Mouse (Mus musculus) embryonic stem cell, embryonic (primary cell): Measurements from ENCODE around the gene Ankrd63.

Experiments used
- CTCF ChIA-PET, 4 experiments: fragments of 300-600 bp in 2 of 4; fragments of 350-600 bp in 2 of 4; sonication (Branson Sonifier 250); formaldehyde crosslinking; loops; one replicate each; lab custom pipeline; 2022; ENCODE audit warnings: inconsistent platforms in 2 of 4; lab: Charles Lee
- POLR2A ChIA-PET, 4 experiments: fragments of 300-600 bp in 2 of 4; fragments of 350-600 bp in 2 of 4; sonication (Branson Sonifier 250); formaldehyde crosslinking; loops; one replicate each; lab custom pipeline; 2022; ENCODE audit warnings: antibody characterized with exemption in 4 of 4, inconsistent platforms in 1 of 4; lab: Charles Lee

Ankrd63 gene

GRCm38 (mm10) chr2:118730622-118730915 lies 26.8 kb upstream of the Ankrd63 start:
- POLR2A ChIA-PET: interaction anchor here in 1 of 4 experiments (1.0 kb wide), 1 partner anchor 93 kb away, joined by 3 read pairs; no protein-coding TSS in a partner anchor

DNA sequence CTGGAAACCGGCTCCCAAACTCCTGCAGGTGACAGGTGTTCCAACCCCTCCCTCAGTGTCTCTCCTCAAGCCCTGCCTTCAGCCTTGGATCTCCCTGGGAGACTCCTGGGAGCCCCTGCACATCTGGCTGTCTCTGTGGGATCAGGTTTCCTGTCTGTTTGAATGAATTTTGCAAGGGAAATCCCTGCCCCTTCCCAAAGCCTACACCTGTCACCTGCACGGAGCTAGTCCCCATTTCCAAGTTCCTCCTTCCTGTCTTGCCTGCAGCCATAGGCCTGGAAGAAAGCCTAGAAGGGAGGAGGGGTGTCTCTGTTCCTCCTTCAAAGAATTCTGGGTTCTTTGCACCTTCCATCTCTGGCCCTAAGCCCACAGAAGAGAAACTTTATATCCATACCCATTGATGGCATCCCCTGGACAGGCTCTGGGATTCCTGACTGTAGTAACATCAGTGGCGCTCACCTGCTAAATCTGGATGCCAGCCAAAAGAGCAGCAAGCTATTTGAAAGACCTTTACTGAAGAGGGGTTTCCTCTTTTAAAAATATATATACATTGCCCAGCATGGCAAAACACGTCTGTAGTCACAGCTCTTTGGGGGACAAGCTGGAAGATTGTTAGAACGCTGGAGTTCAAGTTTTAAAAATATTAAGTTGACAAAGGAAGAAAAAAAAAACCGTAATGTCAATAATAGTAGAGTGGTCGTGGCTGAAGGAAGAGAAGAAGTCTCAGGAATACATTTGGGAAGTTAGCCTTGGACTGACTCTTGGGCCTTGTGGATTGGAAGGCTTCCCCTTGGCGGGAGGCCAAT lies 26.3 kb upstream of the Ankrd63 start:
- ChIA-PET POLR2A (interaction anchor here in 1 of 4 experiments (1.0 kb wide), 1 partner anchor 92 kb away, joined by 3 read pairs; no protein-coding TSS in a partner anchor), CTCF (interaction anchor here (0.6 to 3.3 kb wide), 21 partner anchors 19 to 459 kb away, joined by 3 to 23 read pairs (median 4); partner anchors contain the start of gene Bahd1 (in 1 of the 4))

More at GRCm38 (mm10) chr2:118730622-118730915, 26.8 kb upstream of the Ankrd63 start:
- CTCF ChIA-PET: interaction anchor here (0.6 to 3.3 kb wide), 21 partner anchors 14 to 459 kb away, joined by 3 to 23 read pairs (median 3); no protein-coding TSS in a partner anchor

DNA sequence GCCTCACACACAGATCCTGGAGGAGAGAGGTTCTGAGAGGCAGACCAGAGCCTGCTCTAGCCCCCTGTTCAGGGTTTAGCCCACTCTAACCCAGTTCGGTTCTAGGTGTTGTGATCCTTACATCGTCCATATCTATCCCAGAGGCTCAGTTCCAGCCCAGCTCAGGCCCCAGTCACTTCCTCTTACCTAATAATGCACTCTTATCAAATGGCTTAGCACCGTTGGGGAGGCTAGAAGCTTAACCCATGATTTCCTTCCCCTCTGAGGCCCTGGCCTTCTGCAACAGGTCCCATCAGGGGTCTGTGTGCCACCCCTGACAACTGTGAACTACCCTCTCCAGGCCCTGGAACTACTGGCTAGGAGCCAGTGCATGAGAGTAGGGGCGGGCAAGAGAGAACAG lies 25.4 kb upstream of the Ankrd63 start:
- CTCF ChIA-PET: interaction anchor here (0.6 to 3.3 kb wide), 8 partner anchors 29 to 242 kb away, joined by 4 to 23 read pairs (median 6); no protein-coding TSS in a partner anchor

GRCm38 (mm10) chr2:118728337-118728736 lies 24.6 kb upstream of the Ankrd63 start, which contains the start of gene Plcb2:
Gene Plcb2 (minus strand): TSS chr2:118728438.
- POLR2A ChIA-PET: interaction anchor here in 3 of 4 experiments (0.5 to 1.6 kb wide), 3 partner anchors 17 to 73 kb away, joined by 3 to 4 read pairs (median 3); partner anchors contain the start of gene Inafm2 (in 1 of the 3)

More for the DNA sequence above, 25.4 kb upstream of the Ankrd63 start:
- POLR2A ChIA-PET: interaction anchor here in 1 of 4 experiments (1.6 kb wide), 1 partner anchor 16 kb away, joined by 3 read pairs; the partner anchor contains the start of gene Inafm2

GRCm38 (mm10) chr2:118727911-118728310 lies 24.1 kb upstream of the Ankrd63 start:
- ChIA-PET POLR2A (interaction anchor here in 3 of 4 experiments (0.5 to 1.6 kb wide), 3 partner anchors 17 to 72 kb away, joined by 3 to 4 read pairs (median 3); partner anchors contain the start of gene Inafm2 (in 1 of the 3)), CTCF (interaction anchor here in 3 of 4 experiments (0.6 to 3.3 kb wide), 6 partner anchors 48 to 599 kb away, joined by 4 to 23 read pairs (median 6); no protein-coding TSS in a partner anchor)

More at GRCm38 (mm10) chr2:118728337-118728736, 24.6 kb upstream of the Ankrd63 start, which contains the start of gene Plcb2:
- CTCF ChIA-PET: interaction anchor here in 3 of 4 experiments (0.6 to 3.3 kb wide), 7 partner anchors 32 to 599 kb away, joined by 4 to 23 read pairs (median 6); no protein-coding TSS in a partner anchor

- POLR2A ChIA-PET: no interaction called here
- CTCF ChIA-PET: interaction anchor here in 1 of 4 experiments (0.5 kb wide), 1 partner anchor 37 kb away, joined by 6 read pairs; no protein-coding TSS in a partner anchor
Observed at GRCm38 (mm10) chr2:118726873-118727272, 23.1 kb upstream of the Ankrd63 start.

- POLR2A ChIA-PET: interaction anchor here in 1 of 4 experiments (0.9 kb wide), 1 partner anchor 12 kb away, joined by 3 read pairs; no protein-coding TSS in a partner anchor
- CTCF ChIA-PET: interaction anchor here in 1 of 4 experiments (1.3 to 1.7 kb wide), 2 partner anchors 27 to 30 kb away, joined by 3 read pairs; no protein-coding TSS in a partner anchor
Observed at GRCm38 (mm10) chr2:118725511-118725910, 21.7 kb upstream of the Ankrd63 start.

GRCm38 (mm10) chr2:118723693-118724486 lies 20.1 kb upstream of the Ankrd63 start:
- CTCF ChIA-PET: interaction anchor here in 2 of 4 experiments (0.6 to 1.4 kb wide), 2 partner anchors 86 to 291 kb away, joined by 3 to 4 read pairs; no protein-coding TSS in a partner anchor
- POLR2A ChIA-PET: interaction anchor here in 3 of 4 experiments (0.6 to 1.5 kb wide), 4 partner anchors 12 to 27 kb away, joined by 3 to 5 read pairs (median 3); no protein-coding TSS in a partner anchor

DNA sequence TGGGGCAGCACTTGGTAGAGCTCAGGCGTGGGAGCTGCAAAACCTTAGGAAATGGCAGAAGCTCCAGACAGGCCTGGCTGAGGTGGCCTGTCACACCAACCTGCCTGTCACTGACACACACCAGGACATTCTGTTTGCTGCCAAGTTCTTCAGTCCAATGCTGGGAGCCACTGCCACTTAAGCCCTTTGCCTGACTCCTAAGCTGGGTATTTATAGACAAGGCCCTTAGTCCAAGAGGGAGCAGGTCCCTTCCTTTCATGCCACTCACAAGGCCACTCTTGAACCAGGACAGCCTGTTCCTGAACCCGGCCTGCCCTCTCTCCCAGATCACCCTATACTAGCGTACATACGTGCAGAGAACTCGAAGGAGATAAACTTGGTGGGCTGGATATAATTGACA lies 12.9 kb upstream of the Ankrd63 start:
- POLR2A ChIA-PET: no interaction called here
- CTCF ChIA-PET: interaction anchor here in 2 of 4 experiments (0.6 to 1.6 kb wide), 2 partner anchors 14 to 180 kb away, joined by 3 to 4 read pairs; no protein-coding TSS in a partner anchor

DNA sequence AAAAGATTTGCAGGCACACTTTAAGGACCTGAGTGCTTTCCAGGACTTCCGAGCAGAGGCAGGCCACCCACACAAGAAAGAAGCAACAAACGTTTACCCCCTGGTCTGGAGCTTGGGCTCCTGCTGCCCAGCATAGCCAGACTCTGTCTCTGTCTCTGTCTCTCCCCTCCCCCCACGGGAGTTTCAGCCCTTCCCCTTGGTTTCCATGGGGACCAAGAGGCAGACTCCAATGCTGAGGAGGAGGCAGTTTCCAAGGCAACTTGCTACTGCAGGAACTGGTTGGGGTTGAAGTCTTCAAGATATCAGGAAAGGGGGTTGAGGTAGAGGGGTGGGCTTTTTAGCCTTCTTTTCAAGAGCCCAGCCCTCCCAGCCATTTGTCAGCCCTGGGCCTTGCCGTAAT lies 10.5 kb upstream of the Ankrd63 start:
- ChIA-PET POLR2A (interaction anchor here in 1 of 4 experiments (0.6 to 1.2 kb wide), 2 partner anchors 11 to 66 kb away, joined by 3 to 4 read pairs; no protein-coding TSS in a partner anchor), CTCF (interaction anchor here in 1 of 4 experiments (0.7 kb wide), 1 partner anchor 14 kb away, joined by 3 read pairs; no protein-coding TSS in a partner anchor)

- ChIA-PET POLR2A (interaction anchor here in 1 of 4 experiments (1.2 to 3.5 kb wide), 2 partner anchors 10 to 11 kb away, joined by 3 to 20 read pairs; partner anchors contain the start of gene Ankrd63), CTCF (interaction anchor here in 2 of 4 experiments (0.7 to 0.8 kb wide), 2 partner anchors 13 to 17 kb away, joined by 3 read pairs; no protein-coding TSS in a partner anchor)
Observed at GRCm38 (mm10) chr2:118713631-118714030, 9.9 kb upstream of the Ankrd63 start.

GRCm38 (mm10) chr2:118711038-118711494 lies 7.3 kb upstream of the Ankrd63 start:
- ChIA-PET POLR2A (interaction anchor here in 3 of 4 experiments (1.0 to 3.5 kb wide), 11 partner anchors 7 to 224 kb away, joined by 3 to 20 read pairs (median 3); partner anchors contain the start of genes Ankrd63 (in 1 of the 3), Bahd1 (in 1 of the 3) and Disp2 (in 1 of the 3)), CTCF (interaction anchor here (0.9 to 3.8 kb wide), 17 partner anchors 9 to 224 kb away, joined by 3 to 19 read pairs (median 5); no protein-coding TSS in a partner anchor)

- ChIA-PET CTCF (interaction anchor here in 3 of 4 experiments (0.6 to 3.8 kb wide), 4 partner anchors 10 to 284 kb away, joined by 3 to 19 read pairs (median 9); no protein-coding TSS in a partner anchor), POLR2A (interaction anchor here in 1 of 4 experiments (0.6 to 0.7 kb wide), 2 partner anchors 36 to 183 kb away, joined by 3 read pairs; no protein-coding TSS in a partner anchor)
Observed at GRCm38 (mm10) chr2:118709655-118710221, 6.0 kb upstream of the Ankrd63 start.

DNA sequence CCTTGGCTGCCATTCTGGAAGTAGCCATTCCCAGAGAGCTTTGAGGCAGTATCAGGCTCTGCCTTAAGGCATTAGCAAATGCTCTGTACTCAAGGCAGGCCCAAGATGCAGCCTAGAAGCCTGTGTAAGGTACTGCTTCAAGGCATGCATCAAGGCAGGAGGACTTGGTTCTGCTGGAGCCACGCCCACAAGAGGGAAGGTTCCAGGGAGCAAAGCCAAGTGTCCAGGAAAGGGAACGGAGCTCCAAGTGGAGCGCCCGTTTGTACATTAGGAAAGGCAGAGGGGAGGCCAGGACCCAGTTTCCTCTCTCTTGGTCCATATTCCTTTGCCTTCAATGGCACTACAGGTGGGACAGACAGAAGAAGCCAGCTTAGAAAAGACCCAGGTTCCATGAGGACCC lies 4.7 kb upstream of the Ankrd63 start:
- POLR2A ChIA-PET: no interaction called here
- CTCF ChIA-PET: interaction anchor here in 3 of 4 experiments (0.5 to 1.9 kb wide), 8 partner anchors 8 to 1258 kb away, joined by 3 to 6 read pairs (median 4); partner anchors contain the start of gene Disp2 (in 1 of the 3)

- ChIA-PET CTCF (interaction anchor here in 3 of 4 experiments (0.5 to 0.9 kb wide), 6 partner anchors 11 to 280 kb away, joined by 3 to 5 read pairs (median 3); partner anchors contain the start of gene Ccdc9b (in 1 of the 3)), POLR2A (interaction anchor here in 3 of 4 experiments (0.6 to 1.5 kb wide), 4 partner anchors 22 to 189 kb away, joined by 3 to 4 read pairs (median 3); partner anchors contain the start of gene Plcb2 (in 1 of the 3))
Observed at GRCm38 (mm10) chr2:118706436-118706835, 2.7 kb upstream of the Ankrd63 start.
